Mouse (Mus musculus) CH12.LX (cell line): Measurements from ENCODE around the gene Efna4. TPM values are rescaled to one million over a fixed set of nuclear protein-coding genes. Genes with fewer than 3 reads are reported as not detected.

Experiments used
- DNase-seq: peaks from one replicate; pipeline ENCODE4 v3.0.0-alpha.2; 2013; ENCODE audit errors: extremely low read depth
- H3K27ac ChIP-seq: 2 replicates; pipeline ENCODE4 v1.5.1; 2012; ENCODE audit warnings: low read depth, mild to moderate bottlenecking, control low read depth, moderate library complexity; ENCODE audit not compliant: insufficient read depth
- H3K27me3 ChIP-seq: replicated peaks from 2 replicates; pipeline ENCODE3; 2012; ENCODE audit warnings: inconsistent platforms
- H3K36me3 ChIP-seq, 2 experiments: replicated peaks in 1 of 2; 2 replicates each; pipeline versions ENCODE3 to v1.6.1; 2012; ENCODE audit warnings: inconsistent platforms in 1 of 2, low read length in 1 of 2, mild to moderate bottlenecking in 1 of 2, mixed read lengths in 1 of 2, moderate library complexity in 1 of 2; ENCODE audit not compliant: control insufficient read depth in 1 of 2, insufficient read depth in 1 of 2
- H3K4me1 ChIP-seq, 2 experiments: 2 replicates each; pipeline ENCODE4 v1.6.1; 2012; ENCODE audit warnings: inconsistent platforms in 1 of 2, moderate library complexity in 1 of 2; ENCODE audit not compliant: insufficient read depth in 2 of 2, control insufficient read depth in 1 of 2
- H3K4me2 ChIP-seq: 2 replicates; pipeline ENCODE4 v1.6.1; 2012; ENCODE audit warnings: low read depth, mild to moderate bottlenecking, control low read depth; ENCODE audit not compliant: poor library complexity, insufficient read depth, severe bottlenecking
- H3K4me3 ChIP-seq, 3 experiments: fragments of 150-350 bp in 1 of 3; sonication (generic) in 1 of 3; replicated peaks in 1 of 3; 2 replicates each; pipeline versions ENCODE3 to v1.5.1; 2011 to 2012; ENCODE audit warnings: low read depth in 2 of 3, low read length in 2 of 3, mild to moderate bottlenecking in 2 of 3, moderate library complexity in 2 of 3, control low read depth in 1 of 3, improper control_type of control experiment in 1 of 3, inconsistent platforms in 1 of 3, mixed read lengths in 1 of 3; ENCODE audit not compliant: poor library complexity in 1 of 3
- H3K79me2 ChIP-seq: replicated peaks from 2 replicates; pipeline ENCODE4 v1.6.1; 2012; ENCODE audit warnings: mild to moderate bottlenecking, moderate library complexity; ENCODE audit not compliant: control insufficient read depth, poor library complexity, insufficient read depth, severe bottlenecking; ENCODE audit errors: extremely low read depth
- H3K9ac ChIP-seq: 2 replicates; pipeline ENCODE4 v1.6.1; 2012; ENCODE audit warnings: low read depth, mild to moderate bottlenecking, control low read depth, moderate library complexity; ENCODE audit not compliant: insufficient read depth
- H3K9me3 ChIP-seq: replicated peaks from 2 replicates; pipeline ENCODE3; 2012; ENCODE audit warnings: low read length, inconsistent platforms, mixed read lengths
- CHD1 ChIP-seq: IDR thresholded peaks from 2 replicates; pipeline ENCODE4 v1.6.1; 2012; ENCODE audit warnings: low read depth, low read length, improper control_type of control experiment, inconsistent platforms
- CHD2 ChIP-seq: IDR thresholded peaks from 2 replicates; pipeline ENCODE4 v1.6.1; 2011; ENCODE audit warnings: low read length, improper control_type of control experiment
- CTCF ChIP-seq, 2 experiments: IDR thresholded peaks in 1 of 2; conservative IDR thresholded peaks in 1 of 2; 2 replicates each; pipeline ENCODE4 v1.5.1; 2011 to 2012; ENCODE audit warnings: low read depth in 2 of 2, low read length in 2 of 2, improper control_type of control experiment in 1 of 2, inconsistent platforms in 1 of 2, mild to moderate bottlenecking in 1 of 2, moderate library complexity in 1 of 2
- E2F4 ChIP-seq: IDR thresholded peaks from 2 replicates; pipeline ENCODE4 v1.6.1; 2011; ENCODE audit warnings: low read depth, low read length, improper control_type of control experiment; ENCODE audit not compliant: insufficient replicate concordance
- ELF1 ChIP-seq: IDR thresholded peaks from 2 replicates; pipeline ENCODE4 v1.6.1; 2014; ENCODE audit warnings: low read depth, mild to moderate bottlenecking, inconsistent platforms, low read length, improper control_type of control experiment
- EP300 ChIP-seq: IDR thresholded peaks from 2 replicates; pipeline ENCODE4 v1.6.1; 2011; ENCODE audit warnings: low read length, improper control_type of control experiment
- ETS1 ChIP-seq: conservative IDR thresholded peaks from 2 replicates; pipeline ENCODE4 v1.6.1; 2012; ENCODE audit warnings: low read depth, mild to moderate bottlenecking, inconsistent platforms, low read length, improper control_type of control experiment, moderate library complexity
- HCFC1 ChIP-seq: IDR thresholded peaks from 2 replicates; pipeline ENCODE4 v1.6.1; 2012; ENCODE audit warnings: low read depth, mild to moderate bottlenecking, inconsistent platforms, low read length, improper control_type of control experiment
- IRF4 ChIP-seq: IDR thresholded peaks from 2 replicates; pipeline ENCODE4 v1.6.1; 2014; ENCODE audit warnings: low read depth, mild to moderate bottlenecking, inconsistent platforms, low read length, improper control_type of control experiment
- JUN ChIP-seq: IDR thresholded peaks from 2 replicates; pipeline ENCODE4 v1.6.1; 2011; ENCODE audit warnings: low read depth, mild to moderate bottlenecking, low read length, improper control_type of control experiment, moderate library complexity; ENCODE audit not compliant: insufficient read depth
- KAT2A ChIP-seq: IDR thresholded peaks from 2 replicates; pipeline ENCODE4 v1.6.1; 2012; ENCODE audit warnings: low read length, improper control_type of control experiment, inconsistent platforms; ENCODE audit not compliant: insufficient replicate concordance
- MAFK ChIP-seq: IDR thresholded peaks from 2 replicates; pipeline ENCODE4 v1.6.1; 2011; ENCODE audit warnings: low read length, improper control_type of control experiment; ENCODE audit not compliant: insufficient replicate concordance
- MAX ChIP-seq: IDR thresholded peaks from 2 replicates; pipeline ENCODE4 v1.6.1; 2011; ENCODE audit warnings: low read length, improper control_type of control experiment
- MEF2A ChIP-seq: IDR thresholded peaks from 2 replicates; pipeline ENCODE4 v1.6.1; 2014; ENCODE audit warnings: low read depth, mild to moderate bottlenecking, inconsistent platforms, low read length, improper control_type of control experiment, borderline replicate concordance
- MYC ChIP-seq: IDR thresholded peaks from 2 replicates; pipeline ENCODE4 v1.6.1; 2011; ENCODE audit warnings: low read depth, mild to moderate bottlenecking, improper control_type of control experiment, low read length
- NRF1 ChIP-seq: IDR thresholded peaks from 2 replicates; pipeline ENCODE4 v1.6.1; 2014; ENCODE audit warnings: low read depth, mild to moderate bottlenecking, inconsistent platforms, low read length, improper control_type of control experiment, moderate library complexity
- POLR2A ChIP-seq: IDR thresholded peaks from 2 replicates; pipeline ENCODE4 v1.6.1; 2011; ENCODE audit warnings: low read depth, mild to moderate bottlenecking, improper control_type of control experiment, low read length
- POLR2AphosphoS2 ChIP-seq: IDR thresholded peaks from 2 replicates; pipeline ENCODE4 v1.6.1; 2011; ENCODE audit warnings: low read depth, low read length, improper control_type of control experiment
- RAD21 ChIP-seq: IDR thresholded peaks from 2 replicates; pipeline ENCODE4 v1.6.1; 2011; ENCODE audit warnings: low read depth, mild to moderate bottlenecking, low read length, improper control_type of control experiment, moderate library complexity
- RCOR1 ChIP-seq: conservative IDR thresholded peaks from 2 replicates; pipeline ENCODE4 v1.6.1; 2012; ENCODE audit warnings: low read depth, mild to moderate bottlenecking, inconsistent platforms, low read length, improper control_type of control experiment
- SMC3 ChIP-seq: IDR thresholded peaks from 2 replicates; pipeline ENCODE4 v1.6.1; 2011; ENCODE audit warnings: low read depth, low read length, improper control_type of control experiment
- TBP ChIP-seq: conservative IDR thresholded peaks from 2 replicates; pipeline ENCODE4 v1.6.1; 2011; ENCODE audit warnings: low read depth, low read length, improper control_type of control experiment
- UBTF ChIP-seq: IDR thresholded peaks from 2 replicates; pipeline ENCODE4 v1.6.1; 2012; ENCODE audit warnings: low read depth, mild to moderate bottlenecking, inconsistent platforms, low read length, improper control_type of control experiment, moderate library complexity
- USF1 ChIP-seq: IDR thresholded peaks from 2 replicates; pipeline ENCODE4 v1.6.1; 2014; ENCODE audit warnings: low read depth, mild to moderate bottlenecking, inconsistent platforms, low read length, improper control_type of control experiment
- USF2 ChIP-seq: conservative IDR thresholded peaks from 2 replicates; pipeline ENCODE4 v1.6.1; 2011; ENCODE audit warnings: low read depth, low read length, improper control_type of control experiment
- ZC3H11A ChIP-seq: IDR thresholded peaks from 2 replicates; pipeline ENCODE4 v1.6.1; 2012; ENCODE audit warnings: low read depth, mild to moderate bottlenecking, inconsistent platforms, low read length, improper control_type of control experiment
- ZKSCAN1 ChIP-seq: IDR thresholded peaks from 2 replicates; pipeline ENCODE4 v1.6.1; 2012; ENCODE audit warnings: low read depth, inconsistent platforms, low read length, improper control_type of control experiment, borderline replicate concordance
- ZMIZ1 ChIP-seq: IDR thresholded peaks from 2 replicates; pipeline ENCODE4 v1.6.1; 2012; ENCODE audit warnings: low read depth, mild to moderate bottlenecking, inconsistent platforms, low read length, improper control_type of control experiment
- ZNF384 ChIP-seq: IDR thresholded peaks from 2 replicates; pipeline ENCODE4 v1.6.1; 2012; ENCODE audit warnings: low read depth, low read length, improper control_type of control experiment, inconsistent platforms
- dilution Hi-C: fragments of 300-500 bp; cut with MboI; formaldehyde crosslinking; loops from 2 replicates; pipeline ENCODE4 v1.14.3; 2020; ENCODE audit warnings: low sequenced_read_pairs; ENCODE audit not compliant: extremely low pct_unique_long_range_greater_than_20kb, extremely low pct_ligation_motif_present
- in situ Hi-C: fragments of 300-500 bp; cut with MboI; formaldehyde crosslinking; loops from 3 replicates; pipeline ENCODE4 v1.14.3; 2019; ENCODE audit warnings: low sequenced_read_pairs, low pct_ligation_motif_present, low pct_unique_long_range_greater_than_20kb, mixed read lengths
- polyA plus RNA-seq: library from polyadenylated mRNA; unstranded; fragments of >175 nt; gene quantifications from 2 replicates; pipeline ENCODE4 v1.2.1, GENCODE M21; 2012; ENCODE audit warnings: low read depth; ENCODE audit not compliant: insufficient read length
- total RNA-seq, 2 experiments: library from RNA; depleted of rRNA; stranded (reverse); fragments of 300-350 nt in 1 of 2; fragments of >200 nt in 1 of 2; gene quantifications; 2 replicates each; pipeline ENCODE4 v1.2.3; 2012 to 2014

The Efna4 gene
- total and polyA plus RNA-seq, 3 experiments = 1.1 to 2.6 (median 1.1) TPM

DNA sequence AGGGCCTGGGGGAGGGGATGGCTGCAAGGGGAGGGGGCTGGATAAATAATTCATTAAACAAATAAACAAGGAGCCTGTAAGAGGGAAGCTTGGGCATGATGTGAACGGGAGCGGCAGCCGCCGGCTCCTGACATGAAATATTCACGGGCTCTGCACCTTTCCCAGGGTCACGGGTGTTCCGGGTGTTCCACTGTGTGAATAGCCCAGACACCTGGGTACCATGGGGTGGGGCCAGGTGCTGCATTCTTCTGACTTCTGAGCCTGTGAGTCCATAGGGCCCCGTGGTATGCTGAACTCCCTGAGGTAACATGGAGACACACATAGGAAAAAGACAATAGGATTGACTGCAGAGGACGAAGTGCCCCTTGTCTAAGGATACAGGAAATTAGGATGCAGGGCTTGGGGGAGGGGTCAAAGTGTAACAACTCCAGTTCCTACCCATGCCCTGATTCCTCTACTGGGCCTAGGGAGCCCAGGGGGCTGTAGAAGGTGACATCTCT lies 10.4 kb downstream of the Efna4 start:
- no peaks in the 10 kb centered on the region for H3K36me3 ChIP-seq
- no peaks in the 10 kb centered on the region for H3K9me3 ChIP-seq
- H3K4me3 ChIP-seq = no peak overlapping the region
- no peak overlapping the region for H3K9ac ChIP-seq
- H3K27me3 ChIP-seq = peaks cover 58% of the 10 kb centered on the region
- TF ChIP-seq TBP (no peak), KAT2A (no peak), E2F4 (no peak), CTCF (conservative IDR thresholded peaks at IDR 0.05 in 1 of 2, IDR thresholded peaks at IDR 0.05 in 1 of 2; ENCODE audit: low read depth in 2 of 2, low read length in 2 of 2) (no peak), SMC3 (no peak), POLR2AphosphoS2 (no peak), ELF1 (no peak), NRF1 (no peak), ZNF384 (no peak), ZMIZ1 (no peak), ZKSCAN1 (no peak), POLR2A (no peak), RCOR1 (no peak), MAX (no peak), IRF4 (no peak), ETS1 (no peak), ZC3H11A (no peak), RAD21 (no peak)
- dilution Hi-C loops = no loop called here
- no peaks in the 10 kb centered on the region for H3K79me2 ChIP-seq
- peaks cover 11 to 22% of the 10 kb centered on the region in 2 experiments for H3K4me1 ChIP-seq
- in situ Hi-C loops = loop anchor here (25.0 kb wide), 2 partner anchors 360 to 435 kb away; partner anchors contain the start of genes Chrnb2 and Ube2q1
- no peak for DNase-seq
- no peak overlapping the region for H3K4me2 ChIP-seq
- H3K27ac ChIP-seq = no peak overlapping the region

DNA sequence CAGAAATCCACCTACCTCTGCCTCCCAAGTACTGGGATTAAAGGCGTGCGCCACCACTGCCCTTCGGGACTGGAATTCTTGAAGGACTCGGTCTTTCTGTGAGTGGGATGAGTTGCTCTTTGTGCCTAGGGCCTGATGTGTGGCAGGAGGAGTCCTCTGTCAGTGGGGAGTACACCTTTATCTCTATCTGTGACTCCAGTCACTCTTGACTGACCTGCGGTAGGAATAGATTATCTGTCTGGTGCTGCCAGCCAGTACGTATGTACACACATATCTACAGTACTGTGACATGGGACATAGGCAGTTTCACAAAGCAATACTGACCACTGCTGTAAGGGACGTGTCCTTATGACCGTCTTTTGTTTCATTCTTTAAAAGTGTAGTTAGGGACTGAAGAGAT lies 11.9 kb downstream of the Efna4 start:
- H3K36me3 ChIP-seq = no peaks in the 10 kb centered on the region
- no peaks in the 10 kb centered on the region for H3K9me3 ChIP-seq
- no peak overlapping the region for H3K4me3 ChIP-seq
- H3K4me2 ChIP-seq = no peak overlapping the region
- in situ Hi-C loops (loop anchor here (25.0 kb wide), 2 partner anchors 361 to 436 kb away; partner anchors contain the start of genes Chrnb2 and Ube2q1), dilution Hi-C loops (no loop called here)
- peaks cover 21 to 29% of the 10 kb centered on the region in 2 experiments for H3K4me1 ChIP-seq
- no peaks in the 10 kb centered on the region for H3K79me2 ChIP-seq
- no peak for TF ChIP-seq POLR2AphosphoS2
- no peak for TF ChIP-seq MAFK
- no peak for TF ChIP-seq USF2
- TF ChIP-seq MEF2A = no peak
- no peak for TF ChIP-seq ZMIZ1
- TF ChIP-seq JUN = no peak
- no peak for TF ChIP-seq TBP
- no peak for TF ChIP-seq MYC
- TF ChIP-seq CHD2 = no peak
- TF ChIP-seq CHD1 = no peak
- no peak for TF ChIP-seq EP300
- TF ChIP-seq UBTF = no peak
- no peak for TF ChIP-seq POLR2A
- no peak for TF ChIP-seq ZKSCAN1
- no peak for TF ChIP-seq MAX
- TF ChIP-seq USF1 = no peak
- TF ChIP-seq HCFC1 = no peak
- TF ChIP-seq ZC3H11A = no peak
- TF ChIP-seq KAT2A = no peak
- peaks cover 74% of the 10 kb centered on the region for H3K27me3 ChIP-seq
- no peak overlapping the region for H3K9ac ChIP-seq
- no peak for DNase-seq
- H3K27ac ChIP-seq = no peak overlapping the region
